Mouse (Mus musculus) CH12.LX (cell line): ENCODE results near the gene Iqschfp. TPM values are rescaled to one million over a fixed set of nuclear protein-coding genes. Genes with fewer than 3 reads are reported as not detected.

Experiments used
- DNase-seq: peaks from one replicate; pipeline ENCODE4 v3.0.0-alpha.2; 2013; ENCODE audit errors: extremely low read depth
- H3K27ac ChIP-seq: 2 replicates; pipeline ENCODE4 v1.5.1; 2012; ENCODE audit warnings: low read depth, mild to moderate bottlenecking, control low read depth, moderate library complexity; ENCODE audit not compliant: insufficient read depth
- H3K27me3 ChIP-seq: replicated peaks from 2 replicates; pipeline ENCODE3; 2012; ENCODE audit warnings: inconsistent platforms
- H3K36me3 ChIP-seq, 2 experiments: replicated peaks in 1 of 2; 2 replicates each; pipeline versions ENCODE3 to v1.6.1; 2012; ENCODE audit warnings: inconsistent platforms in 1 of 2, low read length in 1 of 2, mild to moderate bottlenecking in 1 of 2, mixed read lengths in 1 of 2, moderate library complexity in 1 of 2; ENCODE audit not compliant: control insufficient read depth in 1 of 2, insufficient read depth in 1 of 2
- H3K4me1 ChIP-seq, 2 experiments: 2 replicates each; pipeline ENCODE4 v1.6.1; 2012; ENCODE audit warnings: inconsistent platforms in 1 of 2, moderate library complexity in 1 of 2; ENCODE audit not compliant: insufficient read depth in 2 of 2, control insufficient read depth in 1 of 2
- H3K4me2 ChIP-seq: 2 replicates; pipeline ENCODE4 v1.6.1; 2012; ENCODE audit warnings: low read depth, mild to moderate bottlenecking, control low read depth; ENCODE audit not compliant: poor library complexity, insufficient read depth, severe bottlenecking
- H3K4me3 ChIP-seq, 3 experiments: fragments of 150-350 bp in 1 of 3; sonication (generic) in 1 of 3; replicated peaks in 1 of 3; 2 replicates each; pipeline versions ENCODE3 to v1.5.1; 2011 to 2012; ENCODE audit warnings: low read depth in 2 of 3, low read length in 2 of 3, mild to moderate bottlenecking in 2 of 3, moderate library complexity in 2 of 3, control low read depth in 1 of 3, improper control_type of control experiment in 1 of 3, inconsistent platforms in 1 of 3, mixed read lengths in 1 of 3; ENCODE audit not compliant: poor library complexity in 1 of 3
- H3K79me2 ChIP-seq: replicated peaks from 2 replicates; pipeline ENCODE4 v1.6.1; 2012; ENCODE audit warnings: mild to moderate bottlenecking, moderate library complexity; ENCODE audit not compliant: control insufficient read depth, poor library complexity, insufficient read depth, severe bottlenecking; ENCODE audit errors: extremely low read depth
- H3K9ac ChIP-seq: 2 replicates; pipeline ENCODE4 v1.6.1; 2012; ENCODE audit warnings: low read depth, mild to moderate bottlenecking, control low read depth, moderate library complexity; ENCODE audit not compliant: insufficient read depth
- H3K9me3 ChIP-seq: replicated peaks from 2 replicates; pipeline ENCODE3; 2012; ENCODE audit warnings: low read length, inconsistent platforms, mixed read lengths
- BHLHE40 ChIP-seq: IDR thresholded peaks from 2 replicates; pipeline ENCODE4 v1.6.1; 2011; ENCODE audit warnings: mild to moderate bottlenecking, low read depth, low read length, improper control_type of control experiment
- CHD1 ChIP-seq: IDR thresholded peaks from 2 replicates; pipeline ENCODE4 v1.6.1; 2012; ENCODE audit warnings: low read depth, low read length, improper control_type of control experiment, inconsistent platforms
- E2F4 ChIP-seq: IDR thresholded peaks from 2 replicates; pipeline ENCODE4 v1.6.1; 2011; ENCODE audit warnings: low read depth, low read length, improper control_type of control experiment; ENCODE audit not compliant: insufficient replicate concordance
- HCFC1 ChIP-seq: IDR thresholded peaks from 2 replicates; pipeline ENCODE4 v1.6.1; 2012; ENCODE audit warnings: low read depth, mild to moderate bottlenecking, inconsistent platforms, low read length, improper control_type of control experiment
- IRF4 ChIP-seq: IDR thresholded peaks from 2 replicates; pipeline ENCODE4 v1.6.1; 2014; ENCODE audit warnings: low read depth, mild to moderate bottlenecking, inconsistent platforms, low read length, improper control_type of control experiment
- MXI1 ChIP-seq: IDR thresholded peaks from 2 replicates; pipeline ENCODE4 v1.6.1; 2011; ENCODE audit warnings: mild to moderate bottlenecking, low read depth, low read length, improper control_type of control experiment
- PAX5 ChIP-seq: IDR thresholded peaks from 2 replicates; pipeline ENCODE4 v1.6.1; 2012; ENCODE audit warnings: low read length, inconsistent platforms, mixed read lengths
- RCOR1 ChIP-seq: conservative IDR thresholded peaks from 2 replicates; pipeline ENCODE4 v1.6.1; 2012; ENCODE audit warnings: low read depth, mild to moderate bottlenecking, inconsistent platforms, low read length, improper control_type of control experiment
- SMC3 ChIP-seq: IDR thresholded peaks from 2 replicates; pipeline ENCODE4 v1.6.1; 2011; ENCODE audit warnings: low read depth, low read length, improper control_type of control experiment
- TBP ChIP-seq: conservative IDR thresholded peaks from 2 replicates; pipeline ENCODE4 v1.6.1; 2011; ENCODE audit warnings: low read depth, low read length, improper control_type of control experiment
- UBTF ChIP-seq: IDR thresholded peaks from 2 replicates; pipeline ENCODE4 v1.6.1; 2012; ENCODE audit warnings: low read depth, mild to moderate bottlenecking, inconsistent platforms, low read length, improper control_type of control experiment, moderate library complexity
- USF1 ChIP-seq: IDR thresholded peaks from 2 replicates; pipeline ENCODE4 v1.6.1; 2014; ENCODE audit warnings: low read depth, mild to moderate bottlenecking, inconsistent platforms, low read length, improper control_type of control experiment
- USF2 ChIP-seq: conservative IDR thresholded peaks from 2 replicates; pipeline ENCODE4 v1.6.1; 2011; ENCODE audit warnings: low read depth, low read length, improper control_type of control experiment
- ZKSCAN1 ChIP-seq: IDR thresholded peaks from 2 replicates; pipeline ENCODE4 v1.6.1; 2012; ENCODE audit warnings: low read depth, inconsistent platforms, low read length, improper control_type of control experiment, borderline replicate concordance
- ZMIZ1 ChIP-seq: IDR thresholded peaks from 2 replicates; pipeline ENCODE4 v1.6.1; 2012; ENCODE audit warnings: low read depth, mild to moderate bottlenecking, inconsistent platforms, low read length, improper control_type of control experiment
- ZNF384 ChIP-seq: IDR thresholded peaks from 2 replicates; pipeline ENCODE4 v1.6.1; 2012; ENCODE audit warnings: low read depth, low read length, improper control_type of control experiment, inconsistent platforms
- dilution Hi-C: fragments of 300-500 bp; cut with MboI; formaldehyde crosslinking; loops from 2 replicates; pipeline ENCODE4 v1.14.3; 2020; ENCODE audit warnings: low sequenced_read_pairs; ENCODE audit not compliant: extremely low pct_unique_long_range_greater_than_20kb, extremely low pct_ligation_motif_present
- in situ Hi-C: fragments of 300-500 bp; cut with MboI; formaldehyde crosslinking; loops from 3 replicates; pipeline ENCODE4 v1.14.3; 2019; ENCODE audit warnings: low sequenced_read_pairs, low pct_ligation_motif_present, low pct_unique_long_range_greater_than_20kb, mixed read lengths
- polyA plus RNA-seq: library from polyadenylated mRNA; unstranded; fragments of >175 nt; gene quantifications from 2 replicates; pipeline ENCODE4 v1.2.1, GENCODE M21; 2012; ENCODE audit warnings: low read depth; ENCODE audit not compliant: insufficient read length
- total RNA-seq, 2 experiments: library from RNA; depleted of rRNA; stranded (reverse); fragments of 300-350 nt in 1 of 2; fragments of >200 nt in 1 of 2; gene quantifications; 2 replicates each; pipeline ENCODE4 v1.2.3; 2012 to 2014

Gene Iqschfp
- total and polyA plus RNA-seq, 3 experiments: 0.13 to 0.25 TPM; not detected in 1

GRCm38 (mm10) chr3:68605942-68606603 is 714.0 kb downstream of the Iqschfp start:
- H3K27ac ChIP-seq: no peak overlapping the region
- DNase-seq: no peak
- in situ Hi-C loops: no loop called here
- H3K4me2 ChIP-seq: no peak overlapping the region
- TF ChIP-seq IRF4: no peak
- no peak for TF ChIP-seq USF1
- no peak for TF ChIP-seq TBP
- no peak for TF ChIP-seq PAX5
- no peak for TF ChIP-seq HCFC1
- TF ChIP-seq ZKSCAN1: no peak
- TF ChIP-seq BHLHE40: no peak
- no peak for TF ChIP-seq MXI1
- TF ChIP-seq USF2: no peak
- no peak for TF ChIP-seq E2F4
- H3K4me3 ChIP-seq: no peak overlapping the region
- dilution Hi-C loops: no loop called here
- no peaks in the 10 kb centered on the region for H3K9me3 ChIP-seq
- H3K9ac ChIP-seq: no peak overlapping the region
- H3K4me1 ChIP-seq: no peaks in the 10 kb centered on the region; a peak in 1 of 4 replicates
- no peaks in the 10 kb centered on the region for H3K27me3 ChIP-seq
- H3K79me2 ChIP-seq: no peaks in the 10 kb centered on the region
- H3K36me3 ChIP-seq: no peaks in the 10 kb centered on the region

- in situ Hi-C loops: no loop called here
Observed at GRCm38 (mm10) chr3:68606730-68607129, 714.7 kb downstream of the Iqschfp start.

DNA sequence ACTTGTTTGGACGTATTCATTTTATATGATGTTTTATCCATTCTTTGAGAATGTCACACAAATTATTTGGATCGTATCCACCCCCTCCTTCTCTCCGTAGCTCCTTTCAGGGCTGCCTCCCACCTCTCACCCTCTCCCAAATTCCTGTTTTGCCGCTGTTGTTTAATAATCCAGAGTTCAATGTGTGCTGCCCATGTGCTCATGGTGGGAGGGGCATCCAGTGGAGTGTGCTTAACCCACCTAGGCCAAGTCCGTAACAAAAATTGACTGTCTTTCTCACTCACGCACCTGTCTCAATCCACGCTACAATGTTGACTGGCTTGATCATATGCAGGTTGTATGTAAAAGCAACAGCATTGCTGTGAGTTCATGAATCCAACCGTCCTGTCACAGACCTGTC is 715.3 kb downstream of the Iqschfp start:
- Histone ChIP-seq H3K79me2 (no peaks in the 10 kb centered on the region), H3K27ac (no peak overlapping the region), H3K4me3 (no peak overlapping the region), H3K27me3 (no peaks in the 10 kb centered on the region), H3K4me2 (no peak overlapping the region), H3K9ac (no peak overlapping the region), H3K36me3 (no peaks in the 10 kb centered on the region), H3K9me3 (no peaks in the 10 kb centered on the region), H3K4me1 (no peaks in the 10 kb centered on the region; a peak in 1 of 4 replicates)
- in situ Hi-C loops (no loop called here), dilution Hi-C loops (no loop called here)
- no peak for DNase-seq
- TF ChIP-seq CHD1: no peak
- no peak for TF ChIP-seq E2F4
- TF ChIP-seq RCOR1: no peak
- no peak for TF ChIP-seq USF2
- no peak for TF ChIP-seq IRF4
- no peak for TF ChIP-seq USF1
- TF ChIP-seq SMC3: no peak

More at GRCm38 (mm10) chr3:68606730-68607129, 714.7 kb downstream of the Iqschfp start:
- Histone ChIP-seq H3K4me3 (no peak overlapping the region), H3K79me2 (no peaks in the 10 kb centered on the region), H3K27ac (no peak overlapping the region), H3K9me3 (no peaks in the 10 kb centered on the region), H3K4me2 (no peak overlapping the region), H3K27me3 (no peaks in the 10 kb centered on the region), H3K4me1 (no peaks in the 10 kb centered on the region; a peak in 1 of 4 replicates), H3K36me3 (no peaks in the 10 kb centered on the region), H3K9ac (no peak overlapping the region)
- DNase-seq: no peak
- dilution Hi-C loops: no loop called here
- TF ChIP-seq ZNF384 (no peak), UBTF (no peak), TBP (no peak), ZMIZ1 (no peak), MXI1 (no peak), IRF4 (no peak), USF2 (no peak), BHLHE40 (no peak)
